Mouse (Mus musculus) intestine, embryonic 14.5 days (tissue): ENCODE results near the gene Fam114a1. TPM values are rescaled to one million over a fixed set of nuclear protein-coding genes. Genes with fewer than 3 reads are reported as not detected.

Experiments used
- ATAC-seq: fragments of 200-750 bp; cut with Nextera tagmentation; replicated peaks from 2 replicates; pipeline ENCODE4 v1.8.0; 2017; ENCODE audit warnings: low read depth, moderate number of reproducible peaks, moderate TSS enrichment, moderate library complexity; ENCODE audit not compliant: low FRiP score, low TSS enrichment
- DNase-seq: peaks from one replicate; pipeline ENCODE4 v3.0.0-alpha.2; 2018; ENCODE audit warnings: low spot score
- H3K27ac ChIP-seq: fragments of 300-500 bp; sonication (generic); 2 replicates; pipeline ENCODE4 v1.5.1; 2014; ENCODE audit warnings: low read depth, mild to moderate bottlenecking, control low read depth
- H3K27me3 ChIP-seq: fragments of 300-500 bp; sonication (generic); replicated peaks from 2 replicates; pipeline ENCODE4 v1.6.1; 2014; ENCODE audit warnings: low read length, control low read depth; ENCODE audit not compliant: control insufficient read depth, insufficient read depth
- H3K36me3 ChIP-seq: fragments of 300-500 bp; sonication (generic); 2 replicates; pipeline ENCODE4 v1.6.1; 2014; ENCODE audit warnings: low read length, control low read depth; ENCODE audit not compliant: control insufficient read depth, insufficient read depth
- H3K4me1 ChIP-seq: fragments of 300-500 bp; sonication (generic); replicated peaks from 2 replicates; pipeline ENCODE4 v1.6.1; 2014; ENCODE audit warnings: low read length, control low read depth, mixed read lengths; ENCODE audit not compliant: control insufficient read depth, insufficient read depth
- H3K4me2 ChIP-seq: fragments of 300-500 bp; sonication (generic); 2 replicates; pipeline ENCODE4 v1.6.1; 2014; ENCODE audit warnings: low read length
- H3K4me3 ChIP-seq: fragments of 300-500 bp; sonication (generic); 2 replicates; pipeline ENCODE4 v1.5.1; 2014; ENCODE audit warnings: low read depth, low read length, control low read depth, mixed read lengths
- H3K9ac ChIP-seq: fragments of 300-500 bp; sonication (generic); 2 replicates; pipeline ENCODE4 v1.6.1; 2014; ENCODE audit warnings: mild to moderate bottlenecking, low read length
- H3K9me3 ChIP-seq: fragments of 300-500 bp; sonication (generic); 2 replicates; pipeline ENCODE4 v1.6.1; 2016; ENCODE audit warnings: low read length, control low read depth; ENCODE audit not compliant: control insufficient read depth
- WGBS: fragments of 180-500 bp; shearing (Covaris S2); extraction: QIAGEN DNeasy Blood & Tissue Kit; methylation state at CpG from one replicate; pipeline ENCODE4 v1.1.7; 2014; 5-methylcytosine and 5-hydroxymethylcytosine counted together
- polyA plus RNA-seq: library from polyadenylated mRNA; unstranded; fragments of >200 nt; fragmentation: Nextera tagmentation; extraction: Ambion mirVana; gene quantifications from 2 replicates; pipeline ENCODE4 v1.2.1, GENCODE M21; 2014

The Fam114a1 gene
- polyA plus RNA-seq, 1 experiment from 2014 or later: 32.4 TPM

DNA sequence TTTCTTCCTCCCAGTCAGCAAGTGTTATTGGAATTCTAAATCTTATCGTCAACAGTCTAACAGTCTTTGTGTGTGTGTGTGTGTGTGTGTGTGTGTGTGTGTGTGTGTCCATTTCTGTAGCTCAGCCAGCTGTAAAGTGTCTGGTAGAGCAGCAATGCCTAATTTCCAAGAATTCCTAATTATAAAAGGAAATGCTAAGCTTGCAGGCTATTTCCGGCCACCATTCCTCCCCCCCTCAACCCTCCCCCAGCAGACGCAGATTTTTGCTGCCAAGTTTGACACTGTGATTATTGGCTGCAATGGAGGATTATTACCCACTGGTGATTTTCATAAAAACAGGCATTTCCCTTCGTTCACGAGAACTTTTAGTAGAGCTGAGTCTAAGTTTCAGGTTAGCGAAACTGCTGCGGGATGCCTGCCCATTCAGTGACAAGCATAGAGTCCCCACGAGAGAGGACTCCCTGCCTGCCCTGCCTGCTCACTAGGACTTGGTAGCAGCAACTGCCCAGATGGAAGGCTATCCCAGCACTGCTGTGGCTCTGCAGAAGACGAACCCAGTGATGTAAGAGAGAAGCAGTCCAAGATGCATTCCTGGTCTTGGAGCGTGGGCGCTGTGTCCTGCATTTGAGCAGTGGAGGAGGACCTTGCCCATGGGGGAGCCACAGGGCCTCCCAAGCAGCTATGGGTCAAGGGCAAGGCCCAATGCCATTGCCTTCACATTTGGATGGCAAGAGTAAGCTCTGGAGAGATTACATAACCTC lies 69.1 kb downstream of the Fam114a1 start:
- ATAC-seq (no peak), DNase-seq (no peak)
- Histone ChIP-seq H3K4me3 (no peak overlapping the region), H3K9me3 (no peaks in the 10 kb centered on the region), H3K27me3 (no peaks in the 10 kb centered on the region), H3K4me1 (no peaks in the 10 kb centered on the region), H3K4me2 (no peak overlapping the region), H3K9ac (no peak overlapping the region), H3K36me3 (peaks cover 11% of the 10 kb centered on the region), H3K27ac (no peak overlapping the region)
- 71% methylated on average over 11 of the region's 11 CpGs for WGBS

DNA sequence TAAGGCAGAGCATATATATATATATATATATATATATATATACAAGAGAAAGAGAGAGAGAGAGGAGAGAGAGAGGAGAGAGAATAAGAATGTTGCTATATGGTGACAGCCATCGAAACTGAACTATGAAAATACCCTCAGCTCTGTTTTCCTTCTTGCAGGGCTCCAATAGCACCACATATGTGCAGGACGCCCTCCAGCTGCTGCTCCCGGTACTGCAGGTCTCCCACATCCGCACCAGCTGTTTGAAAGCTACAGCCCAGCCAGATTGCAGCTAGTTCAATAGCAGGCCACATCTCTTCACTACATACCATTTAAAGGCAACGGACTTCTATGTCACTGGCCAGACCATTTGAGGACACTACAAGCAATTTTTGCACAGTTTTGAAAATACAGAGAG lies 70.6 kb downstream of the Fam114a1 start:
- no peaks in the 10 kb centered on the region for H3K9me3 ChIP-seq
- no peak for ATAC-seq
- H3K4me1 ChIP-seq: no peaks in the 10 kb centered on the region
- no peaks in the 10 kb centered on the region for H3K27me3 ChIP-seq
- H3K4me3 ChIP-seq: no peak overlapping the region
- no peak for DNase-seq
- 78% methylated on average over 5 of the region's 5 CpGs for WGBS
- H3K4me2 ChIP-seq: no peak overlapping the region
- H3K36me3 ChIP-seq: no peaks in the 10 kb centered on the region; the same call in 1 of the 2 replicates
- H3K9ac ChIP-seq: no peak overlapping the region
- no peak overlapping the region for H3K27ac ChIP-seq

DNA sequence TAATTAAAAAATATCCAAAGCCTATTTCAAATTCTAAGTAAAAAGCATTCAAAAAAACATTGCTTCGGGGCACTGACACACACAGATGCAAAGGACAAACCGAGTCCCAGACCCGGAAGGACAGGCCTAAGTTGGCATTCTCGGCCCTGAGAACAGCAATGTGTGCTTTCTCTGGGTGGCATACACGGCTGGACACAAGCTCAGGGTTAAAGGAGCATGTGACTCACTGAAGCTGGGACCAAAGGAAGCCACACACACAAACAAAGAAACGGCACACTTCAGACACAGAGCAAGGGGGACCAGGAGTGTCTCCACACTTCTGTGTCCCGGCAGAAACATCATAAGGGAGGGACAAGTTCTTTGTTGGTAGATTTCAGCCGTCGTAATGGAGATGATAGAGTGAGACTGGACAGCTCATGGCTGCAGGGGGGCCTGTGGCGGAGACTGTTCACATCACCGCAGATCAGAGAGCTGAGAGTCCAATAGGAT lies 73.6 kb downstream of the Fam114a1 start:
- H3K9ac ChIP-seq: no peak overlapping the region
- ATAC-seq (no peak), DNase-seq (no peak)
- H3K36me3 ChIP-seq: no peaks in the 10 kb centered on the region
- H3K27ac ChIP-seq: no peak overlapping the region
- 67% methylated on average over 11 of the region's 11 CpGs for WGBS
- no peak overlapping the region for H3K4me3 ChIP-seq
- no peaks in the 10 kb centered on the region for H3K9me3 ChIP-seq
- no peaks in the 10 kb centered on the region for H3K27me3 ChIP-seq
- H3K4me2 ChIP-seq: no peak overlapping the region
- H3K4me1 ChIP-seq: no peaks in the 10 kb centered on the region

DNA sequence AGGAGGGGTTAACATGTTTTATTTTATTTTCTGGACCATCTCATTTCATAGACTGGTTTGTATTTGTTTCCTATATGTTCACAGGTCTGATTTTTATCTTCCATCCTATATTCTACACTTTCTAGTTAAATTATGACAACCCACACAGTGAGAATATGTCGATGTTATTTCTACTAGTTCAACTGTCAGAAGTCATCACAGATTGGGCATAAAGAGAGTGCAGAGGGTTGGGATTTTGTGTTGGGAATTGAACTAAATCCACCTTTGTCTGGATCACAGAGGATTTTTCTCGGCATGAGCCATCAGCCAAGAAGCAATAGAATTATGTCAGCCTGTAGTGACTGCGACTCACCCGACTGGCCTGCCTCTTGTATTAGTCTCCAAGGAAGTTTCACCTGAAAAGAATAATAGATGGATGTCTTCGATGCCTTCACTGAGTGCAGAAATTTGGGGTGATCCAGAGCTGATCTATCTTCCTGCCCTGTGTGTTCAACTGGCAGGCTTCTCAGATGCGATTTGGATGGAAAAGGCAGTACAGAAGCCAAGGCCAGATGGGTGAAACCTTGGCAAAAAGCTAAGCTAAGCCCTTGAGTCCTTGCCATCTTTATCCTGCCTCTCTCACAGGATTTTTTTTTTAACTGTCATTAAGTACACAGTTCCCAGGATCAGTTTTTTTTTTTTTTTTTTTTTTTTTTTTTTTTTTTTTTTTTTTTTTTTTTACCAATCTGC lies 75.9 kb downstream of the Fam114a1 start:
- no peaks in the 10 kb centered on the region for H3K27me3 ChIP-seq
- H3K36me3 ChIP-seq: no peaks in the 10 kb centered on the region
- H3K27ac ChIP-seq: no peak overlapping the region

DNA sequence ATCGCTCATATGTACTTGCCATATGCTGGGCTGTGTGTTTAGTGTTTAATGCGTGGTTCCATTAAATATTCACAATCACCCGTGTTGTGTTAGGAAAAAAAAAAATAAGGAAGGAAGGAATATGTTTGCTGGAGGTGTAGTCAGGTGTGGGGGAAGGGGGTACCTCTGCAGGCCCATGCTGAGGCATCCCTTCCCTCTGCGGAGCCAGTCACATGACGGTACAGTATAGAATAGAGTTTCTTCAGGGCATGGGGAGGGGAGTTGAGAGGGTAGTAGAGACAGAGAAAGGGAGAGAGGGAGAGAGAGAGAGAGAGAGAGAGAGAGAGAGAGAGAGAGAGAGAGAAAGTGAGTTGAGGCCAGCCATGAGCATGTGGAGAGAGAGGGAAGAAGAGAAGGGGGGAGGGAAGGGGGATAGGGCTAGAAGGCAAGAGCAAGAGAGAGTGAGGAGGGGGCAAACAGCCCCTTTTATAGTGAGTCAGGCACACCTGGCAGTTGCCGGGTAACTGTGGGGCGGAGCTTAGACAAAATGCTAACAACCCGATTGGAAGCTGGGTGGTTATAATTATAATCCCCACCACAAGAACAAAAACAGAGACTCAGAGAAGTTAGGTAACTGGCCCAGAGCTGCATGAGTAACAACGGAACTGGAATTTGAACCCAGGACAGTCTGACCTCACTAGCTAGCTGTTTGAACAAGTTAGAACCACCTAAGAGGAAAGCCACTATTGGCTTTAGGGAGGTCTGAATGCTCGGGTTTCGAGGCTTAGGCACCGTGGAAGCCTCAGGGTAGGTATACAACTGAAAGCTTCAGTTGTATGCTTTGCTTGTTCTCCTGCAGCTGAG lies 76.8 kb downstream of the Fam114a1 start:
- H3K9ac ChIP-seq: no peak overlapping the region
- no peaks in the 10 kb centered on the region for H3K4me1 ChIP-seq
- H3K36me3 ChIP-seq: no peaks in the 10 kb centered on the region
- no peak for ATAC-seq
- H3K4me2 ChIP-seq: no peak overlapping the region
- no peaks in the 10 kb centered on the region for H3K27me3 ChIP-seq
- DNase-seq: no peak
- H3K9me3 ChIP-seq: no peaks in the 10 kb centered on the region
- H3K4me3 ChIP-seq: no peak overlapping the region
- H3K27ac ChIP-seq: no peak overlapping the region
- 64% methylated on average over 12 of the region's 12 CpGs for WGBS

More for the DNA sequence above, 75.9 kb downstream of the Fam114a1 start:
- Histone ChIP-seq H3K4me2 (no peak overlapping the region), H3K9me3 (no peaks in the 10 kb centered on the region), H3K4me1 (no peaks in the 10 kb centered on the region), H3K9ac (no peak overlapping the region), H3K4me3 (no peak overlapping the region)
- DNase-seq (no peak), ATAC-seq (no peak)
- WGBS: 84% methylated on average over 6 of the region's 6 CpGs

DNA sequence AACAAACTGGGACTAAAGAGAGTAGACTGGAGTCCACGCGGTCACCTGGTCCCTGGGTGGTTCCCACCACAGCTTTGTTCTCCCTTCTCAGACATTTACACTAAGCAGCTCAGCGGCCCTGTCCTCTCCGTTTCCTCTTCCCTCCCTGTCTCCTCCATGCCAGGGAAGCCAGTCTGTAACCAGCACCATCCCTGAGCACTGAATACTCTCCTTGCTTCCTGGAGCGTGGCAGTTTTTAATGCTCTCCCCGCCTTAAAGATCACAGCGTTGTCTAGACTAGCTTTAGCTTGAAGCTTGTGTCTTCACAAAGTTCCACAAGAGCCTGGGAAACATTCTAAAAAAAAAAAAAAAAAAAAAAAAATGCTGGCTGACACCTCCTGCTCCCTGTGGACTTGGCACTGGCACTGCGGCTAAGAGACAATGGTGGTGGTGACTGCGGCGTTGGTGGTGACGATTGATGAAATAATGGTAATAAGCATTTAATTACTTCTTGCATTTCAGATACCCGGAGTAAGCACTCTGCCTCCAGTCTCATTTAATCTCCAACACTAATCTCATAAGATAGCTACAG lies 77.5 kb downstream of the Fam114a1 start:
- Histone ChIP-seq H3K4me1 (no peaks in the 10 kb centered on the region), H3K36me3 (no peaks in the 10 kb centered on the region), H3K27me3 (no peaks in the 10 kb centered on the region), H3K9me3 (no peaks in the 10 kb centered on the region), H3K4me3 (no peak overlapping the region), H3K9ac (no peak overlapping the region), H3K27ac (no peak overlapping the region), H3K4me2 (no peak overlapping the region)
- ATAC-seq (no peak), DNase-seq (no peak)
- 68% methylated on average over 12 of the region's 12 CpGs for WGBS

DNA sequence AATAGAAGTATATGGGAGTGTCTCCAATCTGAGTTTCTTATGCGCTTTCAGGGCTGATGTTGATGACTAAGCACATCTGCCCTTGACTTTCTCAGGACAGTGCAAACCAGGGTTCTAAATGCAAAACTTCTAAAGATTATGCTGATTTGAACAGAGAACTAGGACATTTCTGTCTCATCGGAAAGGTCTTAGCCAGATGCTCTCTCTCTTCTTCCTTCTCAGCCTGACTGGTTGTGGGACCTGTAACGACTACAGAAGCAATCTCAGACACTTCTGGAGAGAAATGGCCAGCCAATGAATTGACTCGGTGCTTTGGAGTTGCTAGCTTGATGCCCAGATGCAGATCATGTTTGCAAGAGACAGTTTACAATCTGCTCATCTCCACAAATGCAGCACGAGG lies 80.0 kb downstream of the Fam114a1 start:
- Histone ChIP-seq H3K4me3 (no peak overlapping the region), H3K36me3 (no peaks in the 10 kb centered on the region), H3K4me2 (no peak overlapping the region), H3K9ac (no peak overlapping the region), H3K27me3 (no peaks in the 10 kb centered on the region), H3K9me3 (no peaks in the 10 kb centered on the region), H3K27ac (no peak overlapping the region), H3K4me1 (no peaks in the 10 kb centered on the region)
- DNase-seq: no peak
- no peak for ATAC-seq
- WGBS: 74% methylated on average over 5 of the region's 5 CpGs

GRCm38 (mm10) chr5:65051513-65051912 lies 81.6 kb downstream of the Fam114a1 start:
- no peaks in the 10 kb centered on the region for H3K4me1 ChIP-seq
- 78% methylated on average over 3 of the region's 3 CpGs for WGBS
- DNase-seq (no peak), ATAC-seq (no peak)
- H3K27ac ChIP-seq: no peak overlapping the region
- no peaks in the 10 kb centered on the region for H3K9me3 ChIP-seq
- no peak overlapping the region for H3K4me2 ChIP-seq
- H3K36me3 ChIP-seq: no peaks in the 10 kb centered on the region
- H3K27me3 ChIP-seq: no peaks in the 10 kb centered on the region
- H3K4me3 ChIP-seq: no peak overlapping the region
- no peak overlapping the region for H3K9ac ChIP-seq
